In genomic region chr8:87382311-87382710, GRCm38 (mm10) we compare ENCODE assay signal across 21 mouse cellular contexts.
DNase-seq lines count a peak whose midpoint lies in the region; ATAC-seq lines count a peak whose summit lies in the region.
"Had no signal": no experiment of that assay in that cellular context is flagged by ENCODE, and none has a peak within 500 bp of the region (broad histone marks: within the 10 kb centered on the region; RNA-seq: fewer than 3 reads in every experiment).

No protein-coding gene starts in this region.

- ATAC-seq in heart, embryonic 11.5 days (replicated peaks; ENCODE audit: insufficient number of reproducible peaks, low FRiP score, low TSS enrichment): no peak
- no peak for ATAC-seq in hindbrain, embryonic 12.5 days (ENCODE audit: low FRiP score)
- no peak for ATAC-seq in hindbrain, embryonic 13.5 days (ENCODE audit: low FRiP score)
- ATAC-seq in hindbrain, embryonic 11.5 days (ENCODE audit: low FRiP score): no peak
- ATAC-seq: activated CD4-positive, CD25-positive, alpha-beta regulatory T cell, adult 4 months; CD4-positive, CD25-positive, alpha-beta regulatory T cell, adult 4 months; Patski had no signal

- 80% methylated on average over 5 of the region's 5 CpGs for WGBS in heart, embryonic 11.5 days (ENCODE audit: insufficient replicate concordance)
- WGBS in heart, embryonic 10.5 days: 79% methylated on average over 5 of the region's 5 CpGs
- 84% methylated on average over 5 of the region's 5 CpGs for WGBS in hindbrain, embryonic 10.5 days
- 79% methylated on average over 5 of the region's 5 CpGs for WGBS in hindbrain, embryonic 12.5 days
- WGBS in hindbrain, embryonic 13.5 days: 71% methylated on average over 5 of the region's 5 CpGs
- WGBS in hindbrain, embryonic 11.5 days: 80% methylated on average over 5 of the region's 5 CpGs

- H3K9ac ChIP-seq in heart, embryonic 11.5 days (ENCODE audit: low read depth, low read length): no peak overlapping the region
- H3K9ac ChIP-seq in hindbrain, embryonic 12.5 days: no peak overlapping the region
- H3K9ac ChIP-seq in hindbrain, embryonic 13.5 days: no peak overlapping the region
- H3K9ac ChIP-seq in hindbrain, embryonic 11.5 days (ENCODE audit: low read depth, low read length): no peak overlapping the region

- H3K4me3 ChIP-seq in heart, embryonic 11.5 days (ENCODE audit: low read depth, low read length): no peak overlapping the region
- H3K4me3 ChIP-seq in heart, embryonic 10.5 days: no peak overlapping the region
- H3K4me3 ChIP-seq in hindbrain, embryonic 10.5 days: no peak overlapping the region
- H3K4me3 ChIP-seq in hindbrain, embryonic 12.5 days: no peak overlapping the region
- H3K4me3 ChIP-seq in hindbrain, embryonic 13.5 days: no peak overlapping the region
- H3K4me3 ChIP-seq in hindbrain, embryonic 11.5 days (ENCODE audit: low read depth, low read length): no peak overlapping the region

- H3K36me3 ChIP-seq in heart, embryonic 11.5 days (ENCODE audit: control insufficient read depth, insufficient read depth, low read length): no peaks in the 10 kb centered on the region
- no peaks in the 10 kb centered on the region for H3K36me3 ChIP-seq in heart, embryonic 10.5 days
- no peaks in the 10 kb centered on the region for H3K36me3 ChIP-seq in hindbrain, embryonic 10.5 days
- no peaks in the 10 kb centered on the region for H3K36me3 ChIP-seq in hindbrain, embryonic 12.5 days
- no peaks in the 10 kb centered on the region for H3K36me3 ChIP-seq in hindbrain, embryonic 13.5 days
- H3K36me3 ChIP-seq in hindbrain, embryonic 11.5 days (ENCODE audit: control insufficient read depth, insufficient read depth, low read length): no peaks in the 10 kb centered on the region
- H3K36me3 ChIP-seq: G1E had no signal

- H3K9me3 ChIP-seq in heart, embryonic 11.5 days (replicated peaks; ENCODE audit: control insufficient read depth, low read length): no peaks in the 10 kb centered on the region
- no peaks in the 10 kb centered on the region for H3K9me3 ChIP-seq in heart, embryonic 10.5 days
- no peaks in the 10 kb centered on the region for H3K9me3 ChIP-seq in hindbrain, embryonic 10.5 days
- no peaks in the 10 kb centered on the region for H3K9me3 ChIP-seq in hindbrain, embryonic 12.5 days (replicated peaks)
- H3K9me3 ChIP-seq in hindbrain, embryonic 13.5 days: no peaks in the 10 kb centered on the region
- no peaks in the 10 kb centered on the region for H3K9me3 ChIP-seq in hindbrain, embryonic 11.5 days (ENCODE audit: control insufficient read depth, low read length)

- H3K27me3 ChIP-seq in heart, embryonic 11.5 days (ENCODE audit: control insufficient read depth, insufficient read depth, low read length): no peaks in the 10 kb centered on the region
- H3K27me3 ChIP-seq in heart, embryonic 10.5 days (ENCODE audit: insufficient read depth, poor library complexity, severe bottlenecking): no peaks in the 10 kb centered on the region
- H3K27me3 ChIP-seq in hindbrain, embryonic 10.5 days (ENCODE audit: insufficient read depth, poor library complexity, severe bottlenecking): no peaks in the 10 kb centered on the region
- H3K27me3 ChIP-seq in hindbrain, embryonic 12.5 days: no peaks in the 10 kb centered on the region
- no peaks in the 10 kb centered on the region for H3K27me3 ChIP-seq in hindbrain, embryonic 13.5 days
- no peaks in the 10 kb centered on the region for H3K27me3 ChIP-seq in hindbrain, embryonic 11.5 days (ENCODE audit: control insufficient read depth, insufficient read depth, low read length)

- intact Hi-C loops in heart, postnatal 25 days (cut with DNase I): no loop called here

- no peaks in the 10 kb centered on the region for H3K4me1 ChIP-seq in heart, embryonic 11.5 days (ENCODE audit: control insufficient read depth, insufficient read depth, low read length)
- no peaks in the 10 kb centered on the region for H3K4me1 ChIP-seq in heart, embryonic 10.5 days
- 0 out of 2 replicates have a peak, but pooled peaks cover 6% of the 10 kb centered on the region for H3K4me1 ChIP-seq in hindbrain, embryonic 10.5 days (replicated peaks)
- peaks cover 10% of the 10 kb centered on the region; the same call in 1 of the 2 replicates for H3K4me1 ChIP-seq in hindbrain, embryonic 12.5 days
- peaks cover 28% of the 10 kb centered on the region for H3K4me1 ChIP-seq in hindbrain, embryonic 13.5 days (replicated peaks)
- 0 out of 2 replicates have a peak, but pooled peaks cover 2% of the 10 kb centered on the region for H3K4me1 ChIP-seq in hindbrain, embryonic 11.5 days (replicated peaks; ENCODE audit: control insufficient read depth, insufficient read depth, low read length)

- no peak overlapping the region for H3K4me2 ChIP-seq in heart, embryonic 11.5 days
- no peak overlapping the region for H3K4me2 ChIP-seq in hindbrain, embryonic 12.5 days (replicated peaks)
- H3K4me2 ChIP-seq in hindbrain, embryonic 13.5 days: no peak overlapping the region
- no peak overlapping the region for H3K4me2 ChIP-seq in hindbrain, embryonic 11.5 days (replicated peaks; ENCODE audit: low read depth, low read length)

- peak; percentile 64 for DNase-seq in heart, adult 11 months
- peak; percentile 57 for DNase-seq in heart, embryonic 10.5 days (ENCODE audit: low spot score)
- no peak for DNase-seq in heart, postnatal 25 days (ENCODE audit: low spot score)
- DNase-seq in hindbrain, embryonic 10.5 days (ENCODE audit: low spot score): peak; percentile 0
- no peak for DNase-seq in hindbrain, embryonic 11.5 days (ENCODE audit: low spot score)
- DNase-seq: adrenal gland, adult 2 months; adrenal gland, adult 8-10 months; adrenal gland, postnatal 10 days; adrenal gland, postnatal 14 days; adrenal gland, postnatal 25 days; adrenal gland, postnatal 36 days; B cell, adult 2 months; cerebellum, adult 11 months; cerebellum, adult 11-12 months had no signal

- H3K27ac ChIP-seq in heart, embryonic 11.5 days (ENCODE audit: low read depth, low read length): no peak overlapping the region
- H3K27ac ChIP-seq in heart, embryonic 10.5 days: no peak overlapping the region
- H3K27ac ChIP-seq in hindbrain, embryonic 10.5 days: no peak overlapping the region
- no peak overlapping the region for H3K27ac ChIP-seq in hindbrain, embryonic 12.5 days
- H3K27ac ChIP-seq in hindbrain, embryonic 13.5 days: peak overlapping the region; percentile 4; the same call in 1 of the 2 replicates
- H3K27ac ChIP-seq in hindbrain, embryonic 11.5 days (ENCODE audit: low read depth, low read length): no peak overlapping the region

Comparison
In these comparisons a context has a peak if more than half of its experiments do, and no peak if none do; other contexts are left out.
1. DNase-seq: peak in heart, adult 11 months (single experiment), heart, embryonic 10.5 days (single experiment) and hindbrain, embryonic 10.5 days (single experiment); none in heart, postnatal 25 days (single experiment) and hindbrain, embryonic 11.5 days (single experiment).